Mouse (Mus musculus) bone marrow, adult 2 months (tissue): Measurements from ENCODE around the gene Ccnf.

Experiments used
- CTCF ChIP-seq: fragments of 200-500 bp; IDR thresholded peaks from 2 replicates; pipeline ENCODE4 v1.5.1; 2011; ENCODE audit warnings: low read length, control low read depth; ENCODE audit not compliant: control insufficient read depth, insufficient read depth
- POLR2A ChIP-seq: fragments of 200-500 bp; IDR thresholded peaks from 2 replicates; pipeline ENCODE4 v1.6.1; 2011; ENCODE audit warnings: low read depth, mild to moderate bottlenecking, control low read depth, low read length, borderline replicate concordance; ENCODE audit not compliant: control insufficient read depth

- TF ChIP-seq CTCF, result no peak
- no peak for TF ChIP-seq POLR2A
Observed at GRCm38 (mm10) chr17:24209916-24210240, 41.4 kb downstream of the Ccnf start.
